Mouse (Mus musculus) neural tube, embryonic 10.5 days (tissue): ENCODE data around the gene Gm17657.

Experiments used
- DNase-seq: peaks from one replicate; pipeline ENCODE4 v3.0.0-alpha.2; 2017; ENCODE audit warnings: low spot score; ENCODE audit errors: extremely low spot score

Gm17657 gene

GRCm38 (mm10) chr17:29549543-29550428 lies at the start of gene Gm17657, which contains the start of gene Tbc1d22b:
TSS of gene Gm17657 (minus strand) at chr17:29549638.
TSS of gene Tbc1d22b (plus strand) at chr17:29549785.
- DNase-seq, result peak; percentile 89

- no peak for DNase-seq
Observed at GRCm38 (mm10) chr17:29599051-29599450, 49.6 kb upstream of the Gm17657 start.

- no peak for DNase-seq
Observed at GRCm38 (mm10) chr17:29596771-29597132, 47.3 kb upstream of the Gm17657 start.

- DNase-seq, result no peak
Observed at GRCm38 (mm10) chr17:29595891-29596770, 46.7 kb upstream of the Gm17657 start.

GRCm38 (mm10) chr17:29589221-29589898 lies 39.9 kb upstream of the Gm17657 start:
- no peak for DNase-seq

GRCm38 (mm10) chr17:29586921-29587320 lies 37.5 kb upstream of the Gm17657 start:
- no peak for DNase-seq

- no peak for DNase-seq
Observed at GRCm38 (mm10) chr17:29585446-29585845, 36.0 kb upstream of the Gm17657 start.

GRCm38 (mm10) chr17:29584737-29585136 lies 35.3 kb upstream of the Gm17657 start:
- DNase-seq, result no peak

GRCm38 (mm10) chr17:29584306-29584705 lies 34.9 kb upstream of the Gm17657 start:
- no peak for DNase-seq

GRCm38 (mm10) chr17:29583569-29583968 lies 34.1 kb upstream of the Gm17657 start:
- DNase-seq, result no peak

- no peak for DNase-seq
Observed at GRCm38 (mm10) chr17:29579579-29580126, 30.2 kb upstream of the Gm17657 start.

GRCm38 (mm10) chr17:29569831-29570230 lies 20.4 kb upstream of the Gm17657 start:
- no peak for DNase-seq

- no peak for DNase-seq
Observed at GRCm38 (mm10) chr17:29568435-29568834, 19.0 kb upstream of the Gm17657 start.

GRCm38 (mm10) chr17:29565521-29565920 lies 16.1 kb upstream of the Gm17657 start:
- DNase-seq, result no peak

GRCm38 (mm10) chr17:29558476-29558875 lies 9.0 kb upstream of the Gm17657 start:
- no peak for DNase-seq

- no peak for DNase-seq
Observed at GRCm38 (mm10) chr17:29556893-29557292, 7.5 kb upstream of the Gm17657 start.

- DNase-seq, result no peak
Observed at GRCm38 (mm10) chr17:29556456-29556855, 7.0 kb upstream of the Gm17657 start.

GRCm38 (mm10) chr17:29554176-29554575 lies 4.7 kb upstream of the Gm17657 start:
- no peak for DNase-seq

- no peak for DNase-seq
Observed at GRCm38 (mm10) chr17:29552162-29552732, 2.8 kb upstream of the Gm17657 start, which contains the start of gene Tmem217. TSS of gene Tmem217 (minus strand) at chr17:29552385.

GRCm38 (mm10) chr17:29551019-29551418 lies 1.6 kb upstream of the Gm17657 start:
- no peak for DNase-seq

- DNase-seq, result no peak
Observed at GRCm38 (mm10) chr17:29548994-29549393, 444 bp downstream of the Gm17657 start.
